Mouse (Mus musculus): ENCODE data around the gene Pax5. TPM values are rescaled to one million over a fixed set of nuclear protein-coding genes. Genes with fewer than 3 reads are reported as not detected.

Gene Pax5
- polyA plus RNA-seq, 1 experiment: not detected

GRCm38 (mm10) chr4:44614066-44614667 is 96.1 kb downstream of the Pax5 start:
- no peaks in the 10 kb centered on the region for H3K4me1 ChIP-seq

GRCm38 (mm10) chr4:44612392-44612791 is 97.9 kb downstream of the Pax5 start:
- Histone ChIP-seq H3K4me1 (no peaks in the 10 kb centered on the region), H3K36me3 (replicated peaks; ENCODE audit: low read length) (no peaks in the 10 kb centered on the region)
- no peak for TF ChIP-seq GATA1 (IDR thresholded peaks at IDR 0.05; ENCODE audit: borderline replicate concordance, low read length)
- no peak for TF ChIP-seq FLI1 (IDR thresholded peaks at IDR 0.05; ENCODE audit: low read length)

More at GRCm38 (mm10) chr4:44614066-44614667, 96.1 kb downstream of the Pax5 start:
- peaks cover 4% of the 10 kb centered on the region for H3K27me3 ChIP-seq (replicated peaks)
- no peaks in the 10 kb centered on the region for H3K36me3 ChIP-seq (replicated peaks; ENCODE audit: low read length)
- no peak overlapping the region for H3K4me3 ChIP-seq (replicated peaks)
- H3K9me3 ChIP-seq: no peaks in the 10 kb centered on the region
- no peak for TF ChIP-seq FLI1 (IDR thresholded peaks at IDR 0.05; ENCODE audit: low read length)
- no peak for TF ChIP-seq GATA1 (IDR thresholded peaks at IDR 0.05; ENCODE audit: borderline replicate concordance, low read length)

GRCm38 (mm10) chr4:44605453-44605852 is 104.8 kb downstream of the Pax5 start:
- H3K36me3 ChIP-seq (replicated peaks; ENCODE audit: low read length): no peaks in the 10 kb centered on the region
- TF ChIP-seq FLI1 (IDR thresholded peaks at IDR 0.05; ENCODE audit: low read length) (no peak), GATA1 (IDR thresholded peaks at IDR 0.05; ENCODE audit: borderline replicate concordance, low read length) (no peak)
- no peaks in the 10 kb centered on the region for H3K4me1 ChIP-seq
- H3K27me3 ChIP-seq (replicated peaks): peaks cover 3% of the 10 kb centered on the region
- peaks cover 9% of the 10 kb centered on the region for H3K9me3 ChIP-seq
- H3K4me3 ChIP-seq (replicated peaks): no peak overlapping the region

More at GRCm38 (mm10) chr4:44612392-44612791, 97.9 kb downstream of the Pax5 start:
- no peaks in the 10 kb centered on the region for H3K9me3 ChIP-seq
- H3K4me3 ChIP-seq (replicated peaks): no peak overlapping the region
- peaks cover 4% of the 10 kb centered on the region for H3K27me3 ChIP-seq (replicated peaks)

GRCm38 (mm10) chr4:44602257-44602801 is 108.0 kb downstream of the Pax5 start:
- Histone ChIP-seq H3K4me3 (replicated peaks) (no peak overlapping the region), H3K4me1 (no peaks in the 10 kb centered on the region), H3K27me3 (replicated peaks) (peaks cover 5% of the 10 kb centered on the region), H3K9me3 (peaks cover 9% of the 10 kb centered on the region), H3K36me3 (replicated peaks; ENCODE audit: low read length) (no peaks in the 10 kb centered on the region)
- TF ChIP-seq FLI1 (IDR thresholded peaks at IDR 0.05; ENCODE audit: low read length) (no peak), GATA1 (IDR thresholded peaks at IDR 0.05; ENCODE audit: borderline replicate concordance, low read length) (no peak)

- Histone ChIP-seq H3K9me3 (peaks cover 9% of the 10 kb centered on the region), H3K36me3 (replicated peaks; ENCODE audit: low read length) (no peaks in the 10 kb centered on the region), H3K4me1 (no peaks in the 10 kb centered on the region), H3K4me3 (replicated peaks) (no peak overlapping the region), H3K27me3 (replicated peaks) (peaks cover 6% of the 10 kb centered on the region)
- no peak for TF ChIP-seq FLI1 (IDR thresholded peaks at IDR 0.05; ENCODE audit: low read length)
- no peak for TF ChIP-seq GATA1 (IDR thresholded peaks at IDR 0.05; ENCODE audit: borderline replicate concordance, low read length)
Measured at GRCm38 (mm10) chr4:44601370-44601769, 108.9 kb downstream of the Pax5 start.

- peaks cover 6% of the 10 kb centered on the region for H3K27me3 ChIP-seq (replicated peaks)
- no peaks in the 10 kb centered on the region for H3K4me1 ChIP-seq
- H3K36me3 ChIP-seq (replicated peaks; ENCODE audit: low read length): no peaks in the 10 kb centered on the region
- peaks cover 9% of the 10 kb centered on the region for H3K9me3 ChIP-seq
- H3K4me3 ChIP-seq (replicated peaks): no peak overlapping the region
- TF ChIP-seq GATA1 (IDR thresholded peaks at IDR 0.05; ENCODE audit: borderline replicate concordance, low read length) (no peak), FLI1 (IDR thresholded peaks at IDR 0.05; ENCODE audit: low read length) (no peak)
Measured at GRCm38 (mm10) chr4:44600875-44601274, 109.4 kb downstream of the Pax5 start.

- no peaks in the 10 kb centered on the region for H3K4me1 ChIP-seq
- no peaks in the 10 kb centered on the region for H3K36me3 ChIP-seq (replicated peaks; ENCODE audit: low read length)
- TF ChIP-seq GATA1 (IDR thresholded peaks at IDR 0.05; ENCODE audit: borderline replicate concordance, low read length) (no peak), FLI1 (IDR thresholded peaks at IDR 0.05; ENCODE audit: low read length) (no peak)
- no peak overlapping the region for H3K4me3 ChIP-seq (replicated peaks)
- H3K27me3 ChIP-seq (replicated peaks): peaks cover 8% of the 10 kb centered on the region
- H3K9me3 ChIP-seq: peaks cover 5% of the 10 kb centered on the region
Measured at GRCm38 (mm10) chr4:44597965-44598364, 112.3 kb downstream of the Pax5 start.

DNA sequence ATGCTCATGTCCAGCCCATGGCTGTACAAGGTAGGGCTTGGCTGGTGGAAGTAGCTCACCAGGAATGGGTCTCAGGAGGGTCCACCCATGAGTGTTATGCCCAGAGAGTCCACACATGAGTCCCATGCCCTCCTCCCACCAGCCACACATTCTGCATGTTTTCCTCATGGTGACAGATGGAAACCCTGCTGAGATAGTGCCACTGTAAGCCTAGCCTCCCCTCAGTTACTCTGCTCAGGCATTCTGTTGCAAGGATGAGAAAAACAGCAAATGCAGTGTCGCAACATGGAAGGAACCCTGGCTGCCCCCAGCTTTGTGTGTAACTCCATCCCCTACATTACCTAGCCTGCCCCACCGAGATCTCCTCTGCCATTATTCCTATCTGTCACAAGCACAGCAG is 117.2 kb downstream of the Pax5 start:
- Histone ChIP-seq H3K27me3 (replicated peaks) (peaks cover 4% of the 10 kb centered on the region), H3K4me1 (no peaks in the 10 kb centered on the region), H3K36me3 (replicated peaks; ENCODE audit: low read length) (no peaks in the 10 kb centered on the region), H3K4me3 (replicated peaks) (no peak overlapping the region), H3K9me3 (peaks cover 5% of the 10 kb centered on the region)
- TF ChIP-seq FLI1 (IDR thresholded peaks at IDR 0.05; ENCODE audit: low read length) (no peak), GATA1 (IDR thresholded peaks at IDR 0.05; ENCODE audit: borderline replicate concordance, low read length) (no peak)

GRCm38 (mm10) chr4:44582687-44583086 is 127.6 kb downstream of the Pax5 start:
- no peak for TF ChIP-seq GATA1 (IDR thresholded peaks at IDR 0.05; ENCODE audit: borderline replicate concordance, low read length)
- no peak for TF ChIP-seq FLI1 (IDR thresholded peaks at IDR 0.05; ENCODE audit: low read length)
- Histone ChIP-seq H3K36me3 (replicated peaks; ENCODE audit: low read length) (no peaks in the 10 kb centered on the region), H3K4me1 (no peaks in the 10 kb centered on the region), H3K9me3 (no peaks in the 10 kb centered on the region), H3K27me3 (replicated peaks) (peaks cover 17% of the 10 kb centered on the region), H3K4me3 (replicated peaks) (no peak overlapping the region)

GRCm38 (mm10) chr4:44578591-44578990 is 131.7 kb downstream of the Pax5 start:
- Histone ChIP-seq H3K27me3 (replicated peaks) (peaks cover 14% of the 10 kb centered on the region), H3K36me3 (replicated peaks; ENCODE audit: low read length) (no peaks in the 10 kb centered on the region), H3K9me3 (no peaks in the 10 kb centered on the region), H3K4me3 (replicated peaks) (no peak overlapping the region), H3K4me1 (no peaks in the 10 kb centered on the region)
- no peak for TF ChIP-seq GATA1 (IDR thresholded peaks at IDR 0.05; ENCODE audit: borderline replicate concordance, low read length)
- TF ChIP-seq FLI1 (IDR thresholded peaks at IDR 0.05; ENCODE audit: low read length): no peak

Data from megakaryocyte, embryonic 14.5 days (primary cell).